Mouse (Mus musculus) kidney, postnatal 14 days (tissue): ENCODE results near the gene Carns1.

ENCODE experiments used
- DNase-seq: peaks from one replicate; pipeline ENCODE4 v3.0.0; 2022; ENCODE audit warnings: mixed read lengths

The Carns1 gene

DNA sequence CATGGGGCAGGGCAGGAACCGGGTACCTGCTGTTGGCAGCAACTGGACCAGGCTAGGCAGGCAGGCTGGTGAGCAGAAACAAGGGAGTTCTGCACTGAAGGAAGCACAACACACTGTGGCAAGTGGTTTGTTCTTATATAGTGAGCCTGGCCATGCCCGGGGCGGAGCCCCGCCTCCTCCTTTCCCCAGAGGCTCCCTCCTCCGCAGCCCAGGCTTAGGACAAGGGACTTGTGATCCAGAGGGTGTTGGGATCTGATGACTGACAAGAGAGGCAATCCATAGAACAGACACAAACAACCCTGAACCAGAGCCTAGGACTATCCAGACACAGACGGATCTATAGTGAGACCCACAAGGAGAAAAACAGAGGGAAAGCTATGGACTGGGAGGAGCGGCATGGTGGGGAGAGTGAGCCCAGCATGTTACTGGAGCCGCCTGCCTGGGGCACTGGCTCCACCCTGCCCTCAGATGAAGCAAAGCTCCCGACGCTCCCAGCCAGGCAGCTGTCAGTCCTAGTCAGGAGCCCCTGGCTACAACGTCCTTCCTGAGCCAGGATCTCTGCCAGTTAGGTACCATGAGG is at the start of gene Carns1:
Gene Carns1, minus strand, starts transcription at position 112 of the 580 bp plus-strand sequence.
- DNase-seq, result no peak

GRCm38 (mm10) chr19:4222165-4222564 is 46.9 kb upstream of the Carns1 start:
- peak; percentile 82 for DNase-seq

DNA sequence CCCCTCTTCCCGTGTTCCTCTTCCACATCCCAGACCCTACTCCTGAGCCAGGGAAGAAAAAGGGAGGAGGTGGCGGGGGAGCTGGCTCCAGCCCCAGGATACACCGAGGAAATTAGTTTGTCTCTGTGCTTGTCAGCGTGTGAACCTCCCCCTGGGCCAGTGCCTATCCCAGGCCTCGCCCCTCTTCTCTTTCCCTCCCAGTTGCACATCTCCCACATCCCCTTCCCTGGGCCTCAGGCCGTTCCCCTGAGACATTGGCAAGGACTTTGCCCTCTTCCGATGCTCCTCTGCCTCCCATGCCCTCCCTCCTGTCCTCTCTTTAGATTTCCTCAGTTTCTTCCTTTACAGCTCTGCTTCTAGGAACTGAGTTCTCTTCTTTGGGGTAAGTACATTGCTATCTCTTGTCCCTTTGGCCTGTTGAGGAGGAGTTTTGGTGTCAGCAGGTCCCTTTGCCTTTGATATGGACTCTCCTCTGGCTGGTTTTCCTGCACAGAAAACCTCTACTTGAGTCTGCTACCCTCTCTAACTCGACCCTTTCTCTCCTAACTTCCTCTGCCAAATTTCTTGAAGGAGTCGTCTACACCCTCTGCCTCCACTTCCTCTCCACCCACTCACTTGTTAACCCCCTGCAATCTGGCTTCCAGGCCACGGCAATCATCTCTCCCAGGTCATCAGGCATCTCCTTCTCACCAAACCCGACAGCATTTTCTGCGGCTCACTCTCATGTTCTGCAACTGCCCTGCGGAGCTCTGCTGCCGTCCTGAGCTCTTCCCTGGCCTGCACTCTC is 45.9 kb upstream of the Carns1 start:
- peak; percentile 59 for DNase-seq

GRCm38 (mm10) chr19:4220416-4220815 is 45.1 kb upstream of the Carns1 start:
- DNase-seq, result no peak

GRCm38 (mm10) chr19:4219943-4220342 is 44.7 kb upstream of the Carns1 start:
- no peak for DNase-seq

- DNase-seq, result no peak
Measured at GRCm38 (mm10) chr19:4218784-4219183, 43.5 kb upstream of the Carns1 start.

DNA sequence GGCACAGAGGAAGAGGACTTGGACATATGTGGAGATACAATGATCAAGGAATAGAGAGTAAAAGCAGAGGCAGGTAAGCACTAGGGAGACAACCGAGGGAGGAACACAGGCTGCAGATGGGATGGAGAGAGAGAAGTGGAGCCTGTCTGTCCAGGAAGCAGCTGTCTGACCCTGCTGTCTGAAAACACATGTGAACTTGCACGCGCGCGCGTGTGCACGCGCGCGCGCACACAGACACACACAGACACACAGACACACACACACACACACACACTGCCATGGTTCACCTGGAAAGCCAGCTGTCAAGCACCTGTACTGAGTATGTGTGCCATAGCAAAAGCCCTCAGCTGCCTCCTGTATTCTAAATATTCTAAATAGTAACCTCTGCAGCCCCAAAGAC is 43.0 kb upstream of the Carns1 start:
- DNase-seq, result no peak

GRCm38 (mm10) chr19:4217855-4218254 is 42.6 kb upstream of the Carns1 start:
- DNase-seq, result no peak

DNA sequence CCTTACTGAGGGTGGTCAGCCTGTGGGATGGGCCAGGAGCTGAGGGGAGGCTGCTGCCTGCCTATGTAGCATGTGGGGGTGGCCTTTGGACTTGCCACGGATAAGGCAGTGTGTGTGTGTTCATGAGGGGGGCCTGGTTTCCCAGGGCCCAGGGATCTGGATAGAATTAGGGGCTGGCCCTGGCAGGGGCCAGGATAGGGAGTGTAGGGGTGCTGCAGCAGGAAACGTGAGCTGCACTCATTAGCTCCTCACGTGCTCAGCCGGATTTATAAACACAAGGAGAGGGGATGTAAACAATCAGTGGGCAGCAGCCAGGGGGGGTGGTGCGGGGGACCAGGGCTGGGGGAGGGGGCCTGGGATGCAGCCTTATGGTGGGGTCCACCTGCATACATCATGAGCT is 41.9 kb upstream of the Carns1 start:
- DNase-seq, result no peak

GRCm38 (mm10) chr19:4216041-4216685 is 40.9 kb upstream of the Carns1 start:
- DNase-seq, result peak; percentile 70

DNA sequence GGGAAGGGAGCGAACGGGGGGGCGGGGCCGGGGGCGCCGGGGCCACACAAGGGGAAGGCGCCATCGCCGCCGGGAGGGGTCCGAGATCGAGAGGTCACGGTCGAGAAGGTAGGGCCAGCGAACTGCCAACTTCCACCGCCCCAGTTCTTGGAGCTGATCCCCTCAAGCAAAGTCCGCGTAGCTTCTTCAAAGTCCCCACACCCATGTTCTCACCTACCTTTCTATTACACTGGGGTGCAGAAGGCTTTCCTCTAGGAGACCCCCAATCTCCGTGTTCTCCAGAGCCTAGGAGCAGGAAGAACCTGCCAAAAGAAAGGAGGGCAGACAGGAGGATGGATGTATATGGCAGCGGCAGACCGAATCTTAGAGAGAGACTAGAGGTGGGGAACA is 40.2 kb upstream of the Carns1 start:
- DNase-seq, result no peak

DNA sequence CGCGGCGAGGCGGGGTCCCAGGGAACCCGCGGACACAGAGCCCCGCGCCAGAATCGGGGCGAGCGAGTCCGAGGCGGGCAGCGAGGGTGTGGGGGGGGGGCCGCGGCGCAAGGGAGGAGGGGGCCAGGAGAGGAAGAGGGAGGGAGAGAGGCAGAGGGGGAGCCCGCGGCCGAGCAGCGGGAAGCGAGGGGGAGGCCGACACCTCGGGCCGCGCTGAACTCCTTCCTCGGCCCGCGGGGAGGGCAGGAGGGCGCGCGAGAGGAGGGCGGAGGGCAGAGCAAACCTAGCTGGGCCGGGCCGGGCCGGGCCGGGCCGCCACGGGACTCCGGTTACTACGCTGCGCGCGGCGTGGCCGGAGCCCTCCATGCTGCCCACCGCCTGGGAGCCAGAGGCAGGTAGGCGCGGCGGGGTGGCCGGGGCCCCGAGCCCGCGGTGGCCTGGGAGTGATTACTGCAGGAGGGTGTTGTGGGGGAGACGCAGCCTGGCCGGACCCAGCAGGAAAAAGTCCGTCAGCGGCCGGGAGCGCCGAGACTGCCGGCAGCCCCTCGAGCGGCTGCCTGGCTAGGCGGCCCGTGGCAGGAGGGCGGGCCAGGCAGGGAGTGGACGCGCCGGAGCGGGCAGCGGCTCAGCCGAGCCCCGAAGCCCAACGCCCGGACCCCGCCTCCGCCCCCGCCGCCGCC is 39.6 kb upstream of the Carns1 start:
- peak; percentile 68 for DNase-seq

DNA sequence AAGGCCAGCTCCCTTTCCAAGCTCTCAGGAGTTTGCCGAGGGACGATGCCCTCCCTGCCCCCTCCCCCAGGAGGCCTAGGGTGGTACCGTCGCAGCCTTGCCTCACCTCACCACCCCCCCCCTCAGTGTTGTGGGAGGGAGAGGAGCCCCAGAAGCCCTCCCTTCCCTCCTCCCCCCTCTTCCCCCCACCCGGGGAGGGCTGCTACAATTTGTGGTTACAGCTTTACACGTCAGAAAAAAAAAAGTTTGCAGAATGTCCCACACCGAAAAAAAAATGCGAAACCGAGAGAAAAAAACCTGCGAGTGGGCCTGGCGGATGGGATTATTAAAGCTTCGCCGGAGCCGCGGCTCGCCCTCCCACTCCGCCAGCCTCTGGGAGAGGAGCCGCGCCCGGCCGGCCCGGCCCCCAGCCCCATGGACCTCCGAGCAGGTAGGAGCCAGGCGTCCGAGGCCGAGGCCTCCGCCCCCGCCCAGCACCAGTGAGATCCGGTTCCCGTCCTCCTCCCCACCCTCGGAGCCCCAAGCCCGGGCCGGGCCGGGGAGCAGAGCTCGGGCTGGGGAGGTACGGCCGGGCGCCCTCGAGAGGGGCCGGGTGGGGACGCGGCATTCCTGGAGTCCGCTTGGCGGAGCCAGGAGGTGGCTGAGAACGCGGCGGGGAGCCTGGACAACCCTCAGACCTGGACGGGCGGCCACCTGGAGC is 38.9 kb upstream of the Carns1 start, which contains the start of the genes Clcf1 and AC109138.7:
Gene Clcf1, plus strand, starts transcription at position 168 of the 700 bp plus-strand sequence.
Gene AC109138.7, plus strand, starts transcription at position 287 of the 700 bp plus-strand sequence.
- DNase-seq, result peak; percentile 79

- DNase-seq, result peak; percentile 76
Measured at GRCm38 (mm10) chr19:4213524-4213974, 38.3 kb upstream of the Carns1 start.

DNA sequence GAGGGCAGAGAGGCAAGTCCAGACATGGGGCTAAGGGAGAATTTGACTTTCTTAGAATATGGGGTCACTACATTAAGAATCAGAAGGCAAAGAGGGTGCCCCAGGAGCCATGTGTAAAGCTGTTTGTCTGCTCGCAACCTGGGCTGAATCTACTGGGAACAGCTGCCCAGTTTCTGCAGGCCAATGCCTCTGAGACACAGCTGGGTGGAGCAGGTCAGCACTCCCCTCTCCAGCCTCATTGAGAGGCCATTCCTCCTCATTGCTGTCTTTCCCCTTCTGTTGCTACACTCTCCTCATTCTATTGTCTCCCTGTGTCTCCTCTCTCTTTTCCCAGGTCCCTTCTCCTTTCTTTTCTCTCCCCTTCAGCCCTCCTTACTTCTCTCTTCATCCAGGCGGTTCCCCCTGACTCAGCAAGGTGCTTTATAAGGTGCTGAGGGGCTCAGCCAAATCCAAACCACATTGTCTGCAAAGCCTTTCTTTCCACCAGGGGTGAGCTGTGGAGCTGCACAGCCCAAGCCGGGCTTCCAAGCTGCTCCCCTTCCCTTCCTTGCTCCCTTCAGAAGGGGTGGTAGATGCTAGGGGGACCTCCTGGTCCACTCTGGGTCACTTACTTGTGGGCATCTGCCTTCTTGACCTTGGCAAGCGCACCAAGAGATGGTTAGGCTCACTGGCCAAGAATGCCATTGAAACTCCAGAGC is 36.8 kb upstream of the Carns1 start:
- no peak for DNase-seq

GRCm38 (mm10) chr19:4208563-4208962 is 33.3 kb upstream of the Carns1 start:
- DNase-seq, result no peak

DNA sequence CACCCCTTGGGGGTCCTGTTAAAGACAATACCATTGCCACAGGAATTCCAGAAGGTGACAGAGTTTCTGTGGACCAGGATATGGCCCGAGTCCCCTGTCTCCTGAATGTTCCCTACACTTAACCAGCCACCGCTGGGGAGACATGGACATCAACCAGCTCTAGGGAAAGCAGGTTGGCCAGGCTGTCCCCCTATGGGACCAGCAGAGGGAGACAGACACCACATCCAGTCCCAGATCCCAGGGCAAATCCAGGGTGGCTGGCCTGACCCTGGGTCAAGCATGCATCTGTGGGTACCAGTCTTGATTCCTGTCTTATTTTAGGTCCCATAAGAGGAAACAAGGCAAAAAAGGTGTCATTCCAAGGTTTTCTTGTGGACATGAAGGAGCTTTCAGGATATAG is 31.7 kb upstream of the Carns1 start:
- peak; percentile 87 for DNase-seq

DNA sequence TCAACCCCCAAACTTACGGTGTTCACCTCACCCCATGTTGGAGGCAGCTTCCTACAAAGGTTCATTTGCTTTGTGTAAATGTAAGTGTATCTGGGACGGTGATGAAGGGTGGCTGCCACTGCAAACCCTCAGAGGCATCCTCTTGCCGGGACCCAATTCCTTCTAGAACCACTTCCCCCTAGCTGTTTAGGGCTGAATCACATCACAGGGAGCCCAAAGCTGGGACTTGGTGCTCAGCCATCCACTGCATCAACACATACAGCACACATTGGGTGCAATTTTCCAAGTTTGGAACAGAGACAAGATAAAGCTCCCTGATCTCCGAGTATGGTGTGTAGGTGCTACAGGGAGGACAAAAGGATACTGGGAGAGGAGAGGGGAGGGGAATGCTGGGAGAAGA is 29.6 kb upstream of the Carns1 start:
- no peak for DNase-seq

- DNase-seq, result no peak
Measured at GRCm38 (mm10) chr19:4203604-4204326, 28.5 kb upstream of the Carns1 start.

- DNase-seq, result no peak
Measured at GRCm38 (mm10) chr19:4203148-4203547, 27.9 kb upstream of the Carns1 start.

- no peak for DNase-seq
Measured at GRCm38 (mm10) chr19:4202149-4202548, 26.9 kb upstream of the Carns1 start.
